Mouse (Mus musculus): ENCODE data around the gene Fhod1. TPM values are rescaled to one million over a fixed set of nuclear protein-coding genes. Genes with fewer than 3 reads are reported as not detected.

Gene Fhod1
- polyA plus RNA-seq, 1 experiment from 2014 or later, result 3.1 TPM

DNA sequence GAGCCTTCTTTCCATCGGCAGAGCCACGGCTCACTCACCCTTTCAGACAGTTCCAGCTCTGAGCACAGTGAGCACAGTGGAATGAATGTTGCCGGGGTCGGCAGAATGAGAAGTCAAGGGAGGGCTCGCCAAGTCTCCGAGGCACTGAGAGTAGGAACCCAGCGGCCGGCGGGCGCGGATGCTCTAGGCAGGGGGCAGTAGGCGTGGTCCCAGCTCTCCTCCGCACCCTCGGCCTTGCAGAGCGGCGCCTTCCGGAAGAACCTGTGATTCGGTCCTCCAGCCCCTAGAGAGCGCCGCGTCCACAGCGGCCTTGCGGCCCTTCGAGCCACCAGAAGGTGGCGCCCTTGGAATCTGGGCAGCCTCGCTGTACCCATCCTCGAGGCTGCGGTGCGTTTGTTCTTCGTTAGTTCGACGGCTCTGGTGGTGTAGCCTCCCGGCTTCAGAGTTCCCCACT is 26.8 kb upstream of the Fhod1 start:
- H3K36me3 ChIP-seq (ENCODE audit: control insufficient read depth, insufficient read depth, low read length), result no peaks in the 10 kb centered on the region
- peak overlapping the region; percentile 57 for H3K4me2 ChIP-seq
- H3K27me3 ChIP-seq (ENCODE audit: control insufficient read depth, insufficient read depth, low read length), result peaks cover 7% of the 10 kb centered on the region; the same call in 1 of the 2 replicates
- no peak for ATAC-seq (replicated peaks; ENCODE audit: insufficient number of reproducible peaks, low FRiP score, low TSS enrichment)
- H3K4me3 ChIP-seq (ENCODE audit: low read depth, low read length), result peak overlapping the region; percentile 11; the same call in 1 of the 2 replicates
- H3K27ac ChIP-seq (ENCODE audit: low read depth, low read length), result no peak overlapping the region
- H3K4me1 ChIP-seq (ENCODE audit: control insufficient read depth, insufficient read depth, low read length), result peaks cover 5% of the 10 kb centered on the region
- H3K9me3 ChIP-seq (replicated peaks; ENCODE audit: control insufficient read depth, low read length), result no peaks in the 10 kb centered on the region
- WGBS (ENCODE audit: insufficient replicate concordance), result 26% methylated on average over 33 of the region's 33 CpGs
- H3K9ac ChIP-seq (ENCODE audit: low read depth, low read length), result no peak overlapping the region

DNA sequence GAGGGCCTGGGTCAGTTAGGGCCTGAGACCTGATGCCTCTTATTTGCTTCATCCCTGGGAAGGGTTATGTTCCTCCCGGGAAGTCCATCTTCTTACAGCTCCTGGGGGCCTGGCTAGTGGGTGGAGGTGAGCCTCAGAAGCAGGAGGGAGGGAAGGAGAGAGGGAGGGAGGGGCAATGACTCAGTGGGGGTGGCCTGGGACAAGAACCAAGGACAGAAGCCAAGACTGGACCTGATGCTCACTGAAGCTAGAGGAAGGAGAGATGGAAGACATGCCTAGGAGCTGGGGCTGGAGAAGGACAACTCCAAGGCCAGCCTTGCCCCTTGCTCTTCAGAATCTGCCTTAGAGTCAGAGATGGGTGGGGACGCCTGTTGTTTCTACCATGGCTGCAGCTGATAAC is 25.3 kb upstream of the Fhod1 start, which contains the start of gene Plekhg4:
TSS of gene Plekhg4 (plus strand) at position 243 of the 400 bp plus-strand sequence.
- no peaks in the 10 kb centered on the region for H3K36me3 ChIP-seq (ENCODE audit: control insufficient read depth, insufficient read depth, low read length)
- no peak within 1 kb of the TSS for H3K4me3 ChIP-seq (ENCODE audit: low read depth, low read length)
- peaks cover 4% of the 10 kb centered on the region; the same call in 1 of the 2 replicates for H3K27me3 ChIP-seq (ENCODE audit: control insufficient read depth, insufficient read depth, low read length)

DNA sequence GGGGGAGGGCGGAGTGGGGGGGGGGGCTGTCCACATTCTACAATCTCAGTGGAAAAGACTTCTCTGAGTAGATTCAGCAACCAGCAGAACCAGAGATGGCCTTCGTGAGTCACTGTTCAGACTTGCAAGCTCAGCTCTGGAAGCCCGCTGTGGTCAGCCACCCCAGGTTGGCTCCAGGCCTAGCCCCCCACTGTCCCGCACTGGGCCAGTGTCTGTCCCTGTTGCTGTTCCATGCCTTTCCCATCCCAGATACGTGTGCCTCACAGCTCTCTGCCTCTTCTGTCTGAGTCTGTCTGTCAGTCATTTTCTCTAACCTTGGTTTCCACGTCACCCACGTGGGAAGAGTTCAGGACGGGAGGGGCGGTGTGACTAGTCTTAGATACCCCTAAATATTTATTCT is 24.7 kb upstream of the Fhod1 start:
- 0 out of 2 replicates have a peak, but pooled peaks cover 2% of the 10 kb centered on the region for H3K4me1 ChIP-seq (ENCODE audit: control insufficient read depth, insufficient read depth, low read length)
- no peaks in the 10 kb centered on the region for H3K9me3 ChIP-seq (replicated peaks; ENCODE audit: control insufficient read depth, low read length)
- H3K4me2 ChIP-seq, result no peak overlapping the region
- H3K27ac ChIP-seq (ENCODE audit: low read depth, low read length), result no peak overlapping the region
- H3K9ac ChIP-seq (ENCODE audit: low read depth, low read length), result no peak overlapping the region
- ATAC-seq (replicated peaks; ENCODE audit: insufficient number of reproducible peaks, low FRiP score, low TSS enrichment), result no peak
- no peaks in the 10 kb centered on the region for H3K36me3 ChIP-seq (ENCODE audit: control insufficient read depth, insufficient read depth, low read length)
- H3K27me3 ChIP-seq (ENCODE audit: control insufficient read depth, insufficient read depth, low read length), result peaks cover 3% of the 10 kb centered on the region; the same call in 1 of the 2 replicates
- no peak overlapping the region for H3K4me3 ChIP-seq (ENCODE audit: low read depth, low read length)
- WGBS (ENCODE audit: insufficient replicate concordance), result 73% methylated on average over 9 of the region's 9 CpGs

More for the DNA sequence above, 25.3 kb upstream of the Fhod1 start, which contains the start of gene Plekhg4:
- ATAC-seq (replicated peaks; ENCODE audit: insufficient number of reproducible peaks, low FRiP score, low TSS enrichment), result no peak
- 0 out of 2 replicates have a peak, but pooled peaks cover 2% of the 10 kb centered on the region for H3K4me1 ChIP-seq (ENCODE audit: control insufficient read depth, insufficient read depth, low read length)
- H3K27ac ChIP-seq (ENCODE audit: low read depth, low read length), result no peak within 1 kb of the TSS
- WGBS (ENCODE audit: insufficient replicate concordance), result 44% methylated on average over 2 of the region's 2 CpGs
- no peak within 1 kb of the TSS for H3K4me2 ChIP-seq
- no peak within 1 kb of the TSS for H3K9ac ChIP-seq (ENCODE audit: low read depth, low read length)
- no peaks in the 10 kb centered on the region for H3K9me3 ChIP-seq (replicated peaks; ENCODE audit: control insufficient read depth, low read length)

DNA sequence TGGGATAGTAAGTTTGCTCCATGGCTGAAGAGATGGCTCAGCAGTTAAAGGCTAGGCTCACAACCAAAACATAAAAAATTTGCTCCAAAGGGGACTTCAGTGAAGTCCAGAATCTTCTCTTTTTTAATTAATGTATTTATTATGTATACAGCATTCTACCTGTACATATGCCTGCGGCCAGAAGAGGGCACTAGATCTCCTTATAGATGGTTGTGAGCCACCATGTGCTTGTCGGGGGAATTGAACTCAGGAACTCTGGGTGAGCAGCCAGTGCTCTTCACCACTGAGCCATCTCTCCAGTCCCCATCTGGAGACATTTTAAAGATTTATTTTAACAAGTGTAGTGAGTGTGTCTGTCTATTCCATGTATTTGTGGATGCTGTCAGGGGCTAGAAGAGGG is 19.4 kb upstream of the Fhod1 start:
- no peaks in the 10 kb centered on the region for H3K27me3 ChIP-seq (ENCODE audit: control insufficient read depth, insufficient read depth, low read length)
- WGBS (ENCODE audit: insufficient replicate concordance), result 71% methylated on average over 2 of the region's 2 CpGs
- no peaks in the 10 kb centered on the region for H3K36me3 ChIP-seq (ENCODE audit: control insufficient read depth, insufficient read depth, low read length)
- 0 out of 2 replicates have a peak, but pooled peaks cover 2% of the 10 kb centered on the region for H3K4me1 ChIP-seq (ENCODE audit: control insufficient read depth, insufficient read depth, low read length)
- no peak overlapping the region for H3K4me3 ChIP-seq (ENCODE audit: low read depth, low read length)
- no peak for ATAC-seq (replicated peaks; ENCODE audit: insufficient number of reproducible peaks, low FRiP score, low TSS enrichment)
- no peaks in the 10 kb centered on the region for H3K9me3 ChIP-seq (replicated peaks; ENCODE audit: control insufficient read depth, low read length)
- H3K27ac ChIP-seq (ENCODE audit: low read depth, low read length), result no peak overlapping the region
- no peak overlapping the region for H3K4me2 ChIP-seq
- no peak overlapping the region for H3K9ac ChIP-seq (ENCODE audit: low read depth, low read length)

DNA sequence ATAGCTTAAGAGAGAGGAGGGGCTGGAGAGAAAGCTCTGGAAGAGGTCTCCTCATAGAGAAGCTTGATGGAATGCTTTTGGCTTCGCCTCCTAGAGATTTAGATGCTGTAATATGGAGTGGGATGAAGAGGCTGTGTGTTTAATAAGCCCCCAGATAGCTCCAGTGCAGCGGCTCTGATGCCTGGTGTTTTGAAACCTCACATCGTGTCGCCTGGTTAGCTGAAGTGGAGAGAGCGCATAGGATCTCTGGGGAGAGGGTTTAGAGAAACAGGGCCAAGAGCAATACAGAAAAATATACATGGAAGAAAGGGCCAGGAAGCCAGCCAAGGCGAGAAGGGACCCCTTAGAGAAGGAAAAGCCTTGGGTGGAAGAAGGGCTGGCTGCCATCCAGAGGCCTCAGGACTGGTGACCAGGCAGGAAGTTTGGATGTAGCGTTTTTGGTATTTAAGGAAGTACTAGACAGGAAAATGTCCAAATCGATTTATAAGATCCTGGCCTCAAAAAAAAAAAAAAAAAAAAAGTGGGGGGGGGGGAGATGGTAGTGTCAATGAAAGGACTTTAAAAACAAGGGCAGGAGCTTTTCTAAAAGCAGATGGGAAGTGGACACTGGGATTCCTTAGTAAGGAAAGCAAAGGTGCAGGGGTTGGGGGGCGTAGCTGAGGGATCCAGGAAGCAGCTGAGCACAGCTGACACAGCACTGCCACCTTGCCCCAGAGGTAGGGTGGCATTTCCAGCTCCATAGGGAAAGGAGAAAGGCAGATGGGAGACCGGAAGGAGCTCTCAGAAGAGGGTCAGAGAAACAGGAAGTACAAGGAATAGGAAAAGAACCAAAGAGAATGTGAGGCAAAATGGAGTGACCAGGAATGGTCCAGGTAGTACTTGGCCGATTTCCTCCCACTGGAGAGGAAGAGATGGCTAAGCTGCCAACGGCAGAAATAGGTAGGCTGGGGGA is 14.3 kb upstream of the Fhod1 start:
- no peaks in the 10 kb centered on the region for H3K36me3 ChIP-seq (ENCODE audit: control insufficient read depth, insufficient read depth, low read length)
- H3K9ac ChIP-seq (ENCODE audit: low read depth, low read length), result no peak overlapping the region
- ATAC-seq (replicated peaks; ENCODE audit: insufficient number of reproducible peaks, low FRiP score, low TSS enrichment), result no peak
- H3K4me1 ChIP-seq (ENCODE audit: control insufficient read depth, insufficient read depth, low read length), result no peaks in the 10 kb centered on the region; the same call in 1 of the 2 replicates
- peak overlapping the region; percentile 47; the same call in 1 of the 2 replicates for H3K27ac ChIP-seq (ENCODE audit: low read depth, low read length)
- no peak overlapping the region for H3K4me3 ChIP-seq (ENCODE audit: low read depth, low read length)
- H3K9me3 ChIP-seq (replicated peaks; ENCODE audit: control insufficient read depth, low read length), result no peaks in the 10 kb centered on the region
- WGBS (ENCODE audit: insufficient replicate concordance), result 67% methylated on average over 12 of the region's 12 CpGs
- H3K4me2 ChIP-seq, result no peak overlapping the region
- no peaks in the 10 kb centered on the region for H3K27me3 ChIP-seq (ENCODE audit: control insufficient read depth, insufficient read depth, low read length)

DNA sequence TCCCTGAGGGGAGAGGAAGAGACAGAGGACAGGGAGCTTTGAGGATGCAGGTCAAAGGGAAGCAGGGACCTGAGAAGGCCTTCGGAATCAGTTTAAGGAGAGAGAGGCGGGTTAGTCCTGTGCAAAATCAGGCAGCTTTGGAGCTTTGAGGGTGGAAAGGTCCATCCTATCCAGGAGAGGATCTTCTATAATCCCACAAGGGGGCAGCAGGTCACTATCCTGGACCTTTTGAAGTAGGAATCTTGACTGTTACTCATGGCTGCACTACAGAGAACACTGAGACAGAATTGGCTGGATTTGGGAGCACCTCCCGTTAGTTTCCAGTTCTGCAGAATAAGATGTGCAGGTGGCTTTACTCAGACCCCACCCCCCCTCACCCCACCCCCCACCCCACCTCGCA is 11.9 kb upstream of the Fhod1 start:
- no peak overlapping the region for H3K4me2 ChIP-seq
- ATAC-seq (replicated peaks; ENCODE audit: insufficient number of reproducible peaks, low FRiP score, low TSS enrichment), result no peak
- H3K36me3 ChIP-seq (ENCODE audit: control insufficient read depth, insufficient read depth, low read length), result 0 out of 2 replicates have a peak, but pooled peaks cover 2% of the 10 kb centered on the region
- no peak overlapping the region for H3K27ac ChIP-seq (ENCODE audit: low read depth, low read length)
- WGBS (ENCODE audit: insufficient replicate concordance), result 34% methylated on average over 4 of the region's 4 CpGs
- peaks cover 4% of the 10 kb centered on the region for H3K4me1 ChIP-seq (ENCODE audit: control insufficient read depth, insufficient read depth, low read length)
- H3K9ac ChIP-seq (ENCODE audit: low read depth, low read length), result no peak overlapping the region
- no peak overlapping the region for H3K4me3 ChIP-seq (ENCODE audit: low read depth, low read length)
- no peaks in the 10 kb centered on the region for H3K27me3 ChIP-seq (ENCODE audit: control insufficient read depth, insufficient read depth, low read length)
- H3K9me3 ChIP-seq (replicated peaks; ENCODE audit: control insufficient read depth, low read length), result no peaks in the 10 kb centered on the region

DNA sequence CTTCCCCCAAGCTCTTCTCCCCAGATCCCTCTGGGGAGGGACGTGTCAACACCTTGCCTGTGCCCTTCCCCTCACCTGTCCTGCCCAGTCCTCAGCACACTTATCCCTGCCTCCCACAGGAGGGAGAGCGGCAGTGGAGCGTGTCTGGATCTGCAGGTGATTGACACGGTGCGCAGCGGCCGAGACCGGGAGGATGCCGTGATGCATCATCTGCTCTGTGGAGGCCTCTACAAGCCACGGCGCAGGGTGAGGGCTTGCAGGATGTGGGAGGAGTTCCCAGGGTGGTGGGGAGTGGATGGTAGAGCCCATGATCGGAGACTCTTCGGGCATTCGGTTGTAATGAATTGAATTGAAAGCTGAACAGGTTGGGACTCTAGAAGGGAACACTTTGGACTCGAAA is 11.5 kb upstream of the Fhod1 start:
- H3K36me3 ChIP-seq (ENCODE audit: control insufficient read depth, insufficient read depth, low read length), result 0 out of 2 replicates have a peak, but pooled peaks cover 2% of the 10 kb centered on the region
- H3K4me1 ChIP-seq (ENCODE audit: control insufficient read depth, insufficient read depth, low read length), result peaks cover 4% of the 10 kb centered on the region
- no peak overlapping the region for H3K4me3 ChIP-seq (ENCODE audit: low read depth, low read length)
- WGBS (ENCODE audit: insufficient replicate concordance), result 64% methylated on average over 15 of the region's 15 CpGs
- H3K4me2 ChIP-seq, result no peak overlapping the region
- H3K9ac ChIP-seq (ENCODE audit: low read depth, low read length), result no peak overlapping the region
- H3K27me3 ChIP-seq (ENCODE audit: control insufficient read depth, insufficient read depth, low read length), result no peaks in the 10 kb centered on the region
- ATAC-seq (replicated peaks; ENCODE audit: insufficient number of reproducible peaks, low FRiP score, low TSS enrichment), result no peak
- H3K27ac ChIP-seq (ENCODE audit: low read depth, low read length), result no peak overlapping the region
- H3K9me3 ChIP-seq (replicated peaks; ENCODE audit: control insufficient read depth, low read length), result no peaks in the 10 kb centered on the region

DNA sequence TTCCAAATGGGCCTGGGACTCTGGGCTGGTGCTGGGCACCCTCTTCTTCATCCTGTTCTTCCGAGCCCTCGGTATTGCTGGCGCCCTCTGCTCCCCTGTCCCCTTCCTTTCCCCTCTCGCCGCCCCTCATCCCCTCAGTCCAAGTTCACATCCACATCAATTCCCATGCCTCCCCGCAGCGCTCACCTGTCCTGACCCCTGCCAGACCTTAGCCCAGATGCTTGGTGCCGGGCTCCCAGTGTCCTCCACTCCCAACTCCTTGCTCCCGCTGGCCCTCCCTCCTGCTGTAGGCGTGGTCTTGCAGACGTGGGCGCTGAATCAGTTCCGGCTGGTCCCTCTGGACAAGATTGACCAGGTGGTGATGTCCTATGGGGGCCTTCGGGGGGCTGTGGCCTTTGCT is 8.9 kb upstream of the Fhod1 start:
- no peaks in the 10 kb centered on the region for H3K9me3 ChIP-seq (replicated peaks; ENCODE audit: control insufficient read depth, low read length)
- H3K27ac ChIP-seq (ENCODE audit: low read depth, low read length), result no peak overlapping the region
- H3K9ac ChIP-seq (ENCODE audit: low read depth, low read length), result no peak overlapping the region
- H3K4me2 ChIP-seq, result no peak overlapping the region
- ATAC-seq (replicated peaks; ENCODE audit: insufficient number of reproducible peaks, low FRiP score, low TSS enrichment), result no peak
- WGBS (ENCODE audit: insufficient replicate concordance), result 81% methylated on average over 14 of the region's 14 CpGs
- no peak overlapping the region for H3K4me3 ChIP-seq (ENCODE audit: low read depth, low read length)
- H3K27me3 ChIP-seq (ENCODE audit: control insufficient read depth, insufficient read depth, low read length), result no peaks in the 10 kb centered on the region
- peaks cover 4% of the 10 kb centered on the region for H3K4me1 ChIP-seq (ENCODE audit: control insufficient read depth, insufficient read depth, low read length)
- 0 out of 2 replicates have a peak, but pooled peaks cover 2% of the 10 kb centered on the region for H3K36me3 ChIP-seq (ENCODE audit: control insufficient read depth, insufficient read depth, low read length)

Measured in heart, embryonic 11.5 days (tissue).